Mouse (Mus musculus) embryonic facial prominence, embryonic 13.5 days (tissue): Measurements from ENCODE around the gene Cadm1. TPM values are rescaled to one million over a fixed set of nuclear protein-coding genes. Genes with fewer than 3 reads are reported as not detected.

Experiments used
- ATAC-seq: fragments of 200-750 bp; cut with Nextera tagmentation; 2 replicates; pipeline ENCODE4 v1.8.0; 2017; ENCODE audit warnings: low read depth; ENCODE audit not compliant: insufficient number of reproducible peaks, insufficient read depth, low FRiP score, low TSS enrichment
- H3K27ac ChIP-seq: fragments of 300-500 bp; sonication (generic); 2 replicates; pipeline ENCODE4 v1.5.1; 2015; ENCODE audit warnings: moderate library complexity, mild to moderate bottlenecking, inconsistent platforms
- H3K27me3 ChIP-seq: fragments of 300-500 bp; sonication (generic); 2 replicates; pipeline ENCODE4 v1.6.1; 2015; ENCODE audit warnings: mild to moderate bottlenecking, inconsistent platforms
- H3K36me3 ChIP-seq: fragments of 300-500 bp; sonication (generic); 2 replicates; pipeline ENCODE4 v1.6.1; 2015; ENCODE audit warnings: mild to moderate bottlenecking, inconsistent platforms
- H3K4me1 ChIP-seq: fragments of 300-500 bp; sonication (generic); 2 replicates; pipeline ENCODE4 v1.6.1; 2015; ENCODE audit warnings: inconsistent platforms
- H3K4me2 ChIP-seq: fragments of 300-500 bp; sonication (generic); 2 replicates; pipeline ENCODE4 v1.6.1; 2015; ENCODE audit warnings: moderate library complexity, mild to moderate bottlenecking, inconsistent platforms
- H3K4me3 ChIP-seq: fragments of 300-500 bp; sonication (generic); 2 replicates; pipeline ENCODE4 v1.5.1; 2015; ENCODE audit warnings: mild to moderate bottlenecking, inconsistent platforms
- H3K9ac ChIP-seq: fragments of 300-500 bp; sonication (generic); 2 replicates; pipeline ENCODE4 v1.6.1; 2015; ENCODE audit warnings: mild to moderate bottlenecking, inconsistent platforms
- H3K9me3 ChIP-seq: fragments of 300-500 bp; sonication (generic); 2 replicates; pipeline ENCODE4 v1.6.1; 2016; ENCODE audit warnings: inconsistent platforms
- WGBS: fragments of 180-500 bp; shearing (Covaris S2); methylation state at CpG from one replicate; pipeline ENCODE4 v1.1.7; 2015; ENCODE audit warnings: mixed read lengths; 5-methylcytosine and 5-hydroxymethylcytosine counted together
- polyA plus RNA-seq: library from polyadenylated mRNA; unstranded; fragments of >200 nt; fragmentation: Nextera tagmentation; extraction: Ambion mirVana; gene quantifications from 2 replicates; pipeline ENCODE4 v1.2.1, GENCODE M21; 2015

Cadm1 gene
- polyA plus RNA-seq, 1 experiment from 2014 or later: 53.0 TPM

DNA sequence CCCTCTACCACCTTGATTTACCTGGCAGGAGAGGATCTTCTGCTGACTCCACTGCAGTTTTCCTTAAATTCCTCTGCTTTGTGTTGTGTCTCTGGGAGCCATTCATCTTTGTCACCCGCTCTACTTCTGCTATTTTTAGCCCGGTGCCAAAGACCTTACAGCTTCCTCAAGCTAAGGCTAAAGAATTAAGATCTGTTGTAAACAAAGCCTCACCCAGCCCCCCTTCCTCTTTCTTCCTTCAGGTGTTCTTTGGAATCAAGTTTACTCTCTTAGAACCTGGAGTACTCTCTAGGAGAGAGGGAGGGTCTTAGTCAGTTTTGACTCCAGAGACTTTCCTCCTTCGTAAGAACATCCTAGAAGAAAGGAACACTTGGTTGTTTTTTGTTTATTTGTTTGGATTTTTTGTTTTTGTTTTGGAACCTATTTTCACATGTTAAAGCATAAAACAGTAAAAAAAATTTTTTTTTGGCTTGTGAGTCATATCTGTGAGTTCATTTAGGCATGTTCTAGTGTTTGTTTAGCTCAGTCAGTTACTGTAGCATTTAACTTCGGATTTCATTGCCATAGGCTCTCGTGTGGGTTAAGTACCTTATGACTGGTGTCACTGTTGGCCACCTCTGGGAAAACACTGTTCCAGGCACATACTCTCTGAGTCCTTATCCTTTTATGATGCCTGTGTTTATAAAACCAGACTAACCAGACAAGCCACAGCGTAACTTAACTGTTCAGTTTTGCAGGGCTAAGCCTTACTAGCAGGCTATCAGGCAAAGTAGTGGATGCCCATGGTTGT, 51.8 kb downstream of the Cadm1 start:
- 76% methylated on average over 6 of the region's 6 CpGs for WGBS
- no peak overlapping the region for H3K4me3 ChIP-seq

DNA sequence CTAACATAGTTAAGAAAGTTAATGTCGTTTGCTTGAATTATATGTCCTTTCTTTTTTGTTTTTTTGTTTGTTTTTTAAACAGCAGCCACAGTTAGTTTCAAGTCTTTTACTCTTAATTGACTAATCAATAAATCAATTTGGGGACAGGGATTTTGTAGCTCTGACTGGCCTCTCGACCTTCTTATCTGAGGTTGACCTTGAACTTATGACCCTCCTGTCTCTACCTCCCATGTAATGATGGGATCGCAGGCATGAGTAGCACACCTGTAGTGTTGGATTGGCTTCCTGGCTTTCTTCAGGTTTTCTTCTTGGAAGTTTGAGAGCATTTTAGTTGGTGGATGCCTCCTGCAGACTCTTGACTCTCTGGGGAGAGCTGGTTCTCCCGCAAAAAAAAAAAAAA, 53.3 kb downstream of the Cadm1 start:
- WGBS: 75% methylated on average over 4 of the region's 4 CpGs
- Histone ChIP-seq H3K4me3 (no peak overlapping the region), H3K36me3 (no peaks in the 10 kb centered on the region), H3K9me3 (no peaks in the 10 kb centered on the region), H3K4me2 (no peak overlapping the region), H3K27me3 (no peaks in the 10 kb centered on the region; the same call in 1 of the 2 replicates), H3K9ac (no peak overlapping the region), H3K4me1 (peaks cover 21% of the 10 kb centered on the region), H3K27ac (no peak overlapping the region)
- ATAC-seq: no peak

More for the DNA sequence above, 51.8 kb downstream of the Cadm1 start:
- ATAC-seq: no peak
- no peak overlapping the region for H3K4me2 ChIP-seq
- H3K9ac ChIP-seq: no peak overlapping the region
- H3K36me3 ChIP-seq: no peaks in the 10 kb centered on the region
- no peak overlapping the region for H3K27ac ChIP-seq
- H3K4me1 ChIP-seq: peaks cover 14% of the 10 kb centered on the region
- H3K9me3 ChIP-seq: no peaks in the 10 kb centered on the region
- no peaks in the 10 kb centered on the region; the same call in 1 of the 2 replicates for H3K27me3 ChIP-seq

DNA sequence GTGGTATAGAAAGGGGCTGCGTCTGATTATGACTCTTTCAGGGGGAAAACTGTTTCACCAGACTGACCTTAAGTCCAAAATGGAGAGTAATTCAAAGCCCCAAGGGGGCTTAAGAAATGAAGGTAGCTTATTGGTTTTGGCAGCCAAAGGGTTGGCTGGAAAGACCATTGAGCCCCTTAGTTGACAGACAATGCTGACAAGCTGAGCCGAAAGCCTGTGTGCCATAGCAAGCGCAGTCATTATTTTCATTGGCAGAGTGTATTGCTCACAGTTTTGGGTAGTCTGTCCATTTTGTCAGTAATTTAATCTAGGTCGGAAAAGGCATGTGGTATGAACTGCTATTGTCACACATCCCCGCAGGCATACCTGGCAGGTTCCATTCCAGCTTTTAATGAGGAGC, 56.2 kb downstream of the Cadm1 start:
- H3K4me3 ChIP-seq: no peak overlapping the region
- peaks cover 34% of the 10 kb centered on the region for H3K4me1 ChIP-seq
- H3K36me3 ChIP-seq: no peaks in the 10 kb centered on the region
- no peak overlapping the region for H3K4me2 ChIP-seq
- no peaks in the 10 kb centered on the region for H3K27me3 ChIP-seq
- WGBS: 52% methylated on average over 5 of the region's 5 CpGs
- no peak overlapping the region for H3K27ac ChIP-seq
- no peak overlapping the region for H3K9ac ChIP-seq
- H3K9me3 ChIP-seq: no peaks in the 10 kb centered on the region
- no peak for ATAC-seq

DNA sequence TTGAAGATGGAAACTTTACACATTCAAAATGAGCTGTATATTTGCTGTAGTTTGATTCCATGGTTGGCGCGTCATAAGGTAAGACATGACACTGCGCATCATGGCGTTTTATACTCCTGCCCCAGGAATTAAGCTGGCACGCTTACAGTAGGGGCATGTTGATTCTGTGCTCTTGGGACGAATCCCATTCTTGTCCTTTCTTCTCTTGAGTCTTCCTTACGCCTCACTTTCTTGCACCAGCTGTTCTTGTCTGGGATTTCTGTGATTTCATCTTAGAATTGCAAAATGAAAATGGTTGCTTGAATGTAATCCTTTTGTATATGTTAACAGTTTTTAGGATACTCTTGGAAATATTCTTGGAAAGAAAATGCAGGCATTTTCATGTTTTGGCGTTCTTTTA, 56.9 kb downstream of the Cadm1 start:
- peaks cover 32% of the 10 kb centered on the region for H3K4me1 ChIP-seq
- no peak overlapping the region for H3K27ac ChIP-seq
- H3K9me3 ChIP-seq: no peaks in the 10 kb centered on the region
- H3K9ac ChIP-seq: no peak overlapping the region
- H3K27me3 ChIP-seq: no peaks in the 10 kb centered on the region
- WGBS: 79% methylated on average over 8 of the region's 8 CpGs
- no peak overlapping the region for H3K4me2 ChIP-seq
- H3K36me3 ChIP-seq: no peaks in the 10 kb centered on the region
- no peak overlapping the region for H3K4me3 ChIP-seq
- ATAC-seq: no peak

DNA sequence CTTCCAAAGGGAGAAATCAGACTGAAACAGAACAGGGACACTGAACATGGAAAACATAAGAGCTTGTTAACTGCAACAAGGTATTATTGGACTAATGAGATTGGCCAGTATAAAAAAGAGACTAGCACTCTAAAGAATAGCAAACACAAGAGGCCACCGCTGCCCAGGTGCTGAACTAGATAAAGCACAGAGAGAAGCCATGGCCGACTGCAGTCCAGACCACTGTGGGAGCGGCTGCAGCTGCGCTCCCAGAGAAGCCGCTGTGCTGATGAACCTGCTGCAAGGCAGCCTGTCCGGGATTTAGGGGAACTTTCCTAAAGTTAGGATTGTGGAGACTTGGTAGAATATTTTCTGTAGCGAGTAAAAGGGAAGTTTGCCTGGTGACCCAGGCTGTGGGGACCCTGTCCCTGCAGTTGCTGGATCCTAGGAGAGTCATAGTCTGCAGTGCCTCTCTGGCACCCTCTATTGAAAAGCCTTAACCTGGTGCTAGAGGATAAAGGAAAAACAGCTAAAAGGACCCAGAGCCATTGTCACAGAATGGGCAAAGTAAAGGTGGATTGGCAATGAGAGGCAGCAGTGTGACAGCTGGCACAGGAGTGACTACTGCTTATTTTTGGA, 57.7 kb downstream of the Cadm1 start:
- H3K4me1 ChIP-seq: peaks cover 32% of the 10 kb centered on the region
- no peak for ATAC-seq
- no peaks in the 10 kb centered on the region for H3K9me3 ChIP-seq
- H3K9ac ChIP-seq: no peak overlapping the region
- 59% methylated on average over 7 of the region's 7 CpGs for WGBS
- no peaks in the 10 kb centered on the region for H3K36me3 ChIP-seq
- H3K4me2 ChIP-seq: no peak overlapping the region
- no peak overlapping the region for H3K4me3 ChIP-seq
- no peak overlapping the region for H3K27ac ChIP-seq
- no peaks in the 10 kb centered on the region for H3K27me3 ChIP-seq

DNA sequence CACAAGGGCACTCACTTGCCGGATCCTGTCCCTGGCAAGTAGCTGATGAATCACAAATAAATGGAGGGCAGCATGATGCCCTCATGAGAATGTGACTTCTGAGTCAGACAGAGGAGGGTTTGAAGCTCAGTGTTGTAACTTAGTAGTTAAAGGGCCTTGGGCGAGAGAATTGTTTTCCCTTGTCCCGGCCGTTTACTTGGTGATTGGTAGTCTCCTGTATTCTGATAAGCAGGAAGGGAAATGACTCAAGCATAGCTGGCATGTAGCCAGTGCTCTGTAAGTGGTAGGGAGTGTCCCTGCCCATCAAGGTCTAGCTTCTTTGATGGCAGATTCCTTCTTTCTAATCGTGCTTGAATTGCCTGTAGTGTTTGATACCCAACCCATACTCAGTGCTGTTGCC, 59.9 kb downstream of the Cadm1 start:
- no peak for ATAC-seq
- Histone ChIP-seq H3K36me3 (no peaks in the 10 kb centered on the region), H3K4me3 (no peak overlapping the region), H3K27me3 (no peaks in the 10 kb centered on the region), H3K27ac (no peak overlapping the region), H3K9ac (no peak overlapping the region), H3K9me3 (no peaks in the 10 kb centered on the region), H3K4me2 (no peak overlapping the region), H3K4me1 (peaks cover 32% of the 10 kb centered on the region)
- WGBS: 61% methylated on average over 5 of the region's 5 CpGs

DNA sequence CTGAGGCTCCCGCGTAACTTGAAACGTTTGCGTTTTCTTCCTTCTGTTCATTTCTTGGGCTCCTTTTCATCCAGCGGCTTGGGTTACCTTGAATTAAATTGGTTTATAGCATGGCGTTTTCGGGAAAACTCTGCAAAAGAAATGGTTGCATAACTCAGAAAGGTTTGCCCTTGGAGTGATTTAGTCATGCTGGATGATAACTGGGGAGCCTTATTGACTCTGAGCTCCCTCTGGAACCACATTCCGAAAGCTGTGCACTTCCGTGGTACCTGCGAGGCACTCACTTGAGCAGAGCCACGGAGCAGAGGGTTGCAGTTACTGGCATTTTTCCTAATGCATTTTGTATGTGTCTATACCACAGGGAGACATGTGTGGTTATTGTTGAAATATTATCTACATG, 71.6 kb downstream of the Cadm1 start:
- ATAC-seq: no peak
- Histone ChIP-seq H3K27me3 (no peaks in the 10 kb centered on the region), H3K9ac (no peak overlapping the region), H3K36me3 (no peaks in the 10 kb centered on the region), H3K4me3 (no peak overlapping the region), H3K4me2 (peak overlapping the region; percentile 21; the same call in 1 of the 2 replicates), H3K9me3 (no peaks in the 10 kb centered on the region), H3K4me1 (peaks cover 42% of the 10 kb centered on the region), H3K27ac (no peak overlapping the region)
- WGBS: 49% methylated on average over 11 of the region's 11 CpGs

DNA sequence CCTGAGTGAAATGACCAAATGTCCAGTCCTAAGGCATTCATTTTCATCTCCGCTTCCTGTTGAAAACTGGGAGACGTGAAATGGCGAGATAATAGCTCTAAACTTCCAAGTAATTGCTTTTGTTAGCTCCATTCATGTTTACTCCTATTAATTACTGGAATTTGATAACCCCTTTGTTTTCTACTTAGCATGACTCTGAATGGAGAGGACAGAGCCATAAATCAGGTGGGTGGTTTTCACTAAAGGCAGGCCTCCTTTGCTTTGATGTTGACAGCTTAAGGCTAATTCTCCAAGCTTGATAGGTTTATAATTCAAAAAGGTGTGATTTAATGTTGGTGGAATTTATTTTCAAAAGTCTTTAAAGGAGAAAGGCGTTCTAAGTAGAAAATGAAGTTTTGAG, 74.0 kb downstream of the Cadm1 start:
- Histone ChIP-seq H3K4me1 (peaks cover 35% of the 10 kb centered on the region), H3K9ac (no peak overlapping the region), H3K36me3 (no peaks in the 10 kb centered on the region), H3K4me3 (no peak overlapping the region), H3K27me3 (no peaks in the 10 kb centered on the region), H3K9me3 (no peaks in the 10 kb centered on the region), H3K4me2 (no peak overlapping the region), H3K27ac (no peak overlapping the region)
- no peak for ATAC-seq
- WGBS: 70% methylated on average over 4 of the region's 4 CpGs

DNA sequence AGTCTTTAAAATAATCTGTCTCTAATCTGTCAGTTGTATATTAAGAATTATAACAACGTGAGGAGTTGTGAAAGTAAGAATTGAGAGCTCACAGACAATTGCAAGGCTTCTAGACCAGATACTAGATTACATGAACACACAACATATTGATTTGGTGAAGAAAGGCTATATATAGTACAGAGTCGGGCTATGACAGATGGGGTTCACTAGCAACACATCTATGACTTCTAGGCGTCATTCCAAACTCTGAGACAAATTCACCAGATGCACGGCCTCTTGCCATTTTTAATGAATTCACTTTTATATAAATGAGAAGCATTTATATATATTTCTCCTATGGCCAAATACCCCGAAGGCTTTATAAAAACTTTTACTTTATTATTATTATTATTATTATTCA, 75.7 kb downstream of the Cadm1 start:
- Histone ChIP-seq H3K4me3 (no peak overlapping the region), H3K9ac (no peak overlapping the region), H3K4me1 (peaks cover 38% of the 10 kb centered on the region), H3K36me3 (no peaks in the 10 kb centered on the region), H3K9me3 (no peaks in the 10 kb centered on the region), H3K27ac (no peak overlapping the region), H3K27me3 (peaks cover 4% of the 10 kb centered on the region; the same call in 1 of the 2 replicates), H3K4me2 (no peak overlapping the region)
- ATAC-seq: no peak
- WGBS: 74% methylated on average over 5 of the region's 5 CpGs

DNA sequence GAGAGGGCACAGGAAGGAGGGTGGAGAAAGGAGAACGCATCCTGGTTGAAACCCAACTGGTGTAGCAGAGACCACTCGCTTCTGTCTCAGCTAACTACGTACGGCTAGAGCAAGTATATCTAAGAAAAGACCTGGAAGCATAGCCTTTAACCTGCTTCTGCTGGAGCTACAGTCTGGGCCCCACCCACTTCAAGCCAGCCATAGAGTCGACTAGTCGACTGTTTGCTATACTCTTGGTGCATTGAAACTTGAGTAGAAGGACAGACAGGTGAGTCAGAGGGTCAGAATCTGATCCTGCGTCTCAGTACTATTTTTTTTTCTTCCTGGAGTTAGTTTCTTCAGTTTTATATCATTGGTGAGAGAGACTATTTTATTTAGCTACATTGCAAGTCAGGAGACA, 78.5 kb downstream of the Cadm1 start:
- Histone ChIP-seq H3K36me3 (no peaks in the 10 kb centered on the region), H3K27ac (no peak overlapping the region), H3K9ac (no peak overlapping the region), H3K4me2 (no peak overlapping the region), H3K27me3 (peaks cover 5% of the 10 kb centered on the region; the same call in 1 of the 2 replicates), H3K4me3 (no peak overlapping the region), H3K9me3 (no peaks in the 10 kb centered on the region), H3K4me1 (peaks cover 34% of the 10 kb centered on the region)
- 56% methylated on average over 7 of the region's 7 CpGs for WGBS
- no peak for ATAC-seq

DNA sequence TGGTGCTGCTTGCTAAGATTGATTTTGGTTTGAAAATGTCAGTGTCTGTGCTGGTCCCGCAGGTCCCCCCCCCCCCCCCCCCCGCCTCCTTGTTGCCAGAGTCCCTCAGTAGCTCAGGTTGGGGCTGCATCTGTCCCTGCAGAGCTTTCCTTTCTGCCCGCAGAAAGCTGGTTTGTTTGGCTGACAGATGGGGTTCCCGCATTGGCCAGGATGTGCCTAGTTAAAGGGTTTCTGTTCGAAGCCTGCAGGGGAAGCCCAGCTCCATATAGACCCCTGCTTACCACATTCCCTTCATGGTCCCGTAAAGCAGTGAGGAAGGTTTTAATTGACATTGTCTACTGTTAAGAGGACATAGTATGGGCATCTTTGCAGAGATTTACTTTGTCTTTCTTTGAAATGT, 78.9 kb downstream of the Cadm1 start:
- WGBS: 37% methylated on average over 5 of the region's 6 CpGs
- no peak for ATAC-seq
- no peaks in the 10 kb centered on the region for H3K36me3 ChIP-seq

DNA sequence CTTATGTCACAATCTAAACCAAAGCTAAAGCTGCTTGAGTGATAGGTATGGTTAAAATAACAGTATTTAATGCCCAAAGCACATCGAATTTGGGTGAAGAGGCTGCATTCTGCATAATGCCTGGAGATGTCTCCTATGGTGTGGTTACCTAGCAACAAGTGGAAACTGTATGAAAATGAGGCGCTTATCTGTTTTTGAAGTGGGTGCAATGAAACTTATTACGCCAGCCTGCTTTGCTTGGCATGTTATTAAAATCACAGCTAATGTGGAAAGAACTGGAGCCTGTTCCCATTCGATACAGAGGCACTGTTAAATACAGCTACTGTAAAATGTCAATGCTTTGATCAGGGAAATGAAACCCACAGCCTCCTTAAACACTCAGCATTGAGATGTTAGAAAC, 79.5 kb downstream of the Cadm1 start:
- ATAC-seq: no peak
- H3K9me3 ChIP-seq: no peaks in the 10 kb centered on the region
- peaks cover 5% of the 10 kb centered on the region; the same call in 1 of the 2 replicates for H3K27me3 ChIP-seq
- H3K4me2 ChIP-seq: no peak overlapping the region
- no peak overlapping the region for H3K4me3 ChIP-seq
- no peak overlapping the region for H3K27ac ChIP-seq
- H3K9ac ChIP-seq: no peak overlapping the region
- 75% methylated on average over 4 of the region's 4 CpGs for WGBS
- no peaks in the 10 kb centered on the region for H3K36me3 ChIP-seq
- H3K4me1 ChIP-seq: peaks cover 34% of the 10 kb centered on the region

More for the DNA sequence above, 78.9 kb downstream of the Cadm1 start:
- H3K9me3 ChIP-seq: no peaks in the 10 kb centered on the region
- no peak overlapping the region for H3K27ac ChIP-seq
- H3K27me3 ChIP-seq: peaks cover 5% of the 10 kb centered on the region; the same call in 1 of the 2 replicates
- no peak overlapping the region for H3K4me3 ChIP-seq
- H3K4me1 ChIP-seq: peaks cover 34% of the 10 kb centered on the region
- H3K4me2 ChIP-seq: no peak overlapping the region
- H3K9ac ChIP-seq: no peak overlapping the region
